Mouse (Mus musculus): Measurements from ENCODE around the gene Osgin1. TPM values are rescaled to one million over a fixed set of nuclear protein-coding genes. Genes with fewer than 3 reads are reported as not detected.

Gene Osgin1
- polyA plus RNA-seq (2012; rRNA removed) = 30.0 and 42.2 TPM in 2 replicates

DNA sequence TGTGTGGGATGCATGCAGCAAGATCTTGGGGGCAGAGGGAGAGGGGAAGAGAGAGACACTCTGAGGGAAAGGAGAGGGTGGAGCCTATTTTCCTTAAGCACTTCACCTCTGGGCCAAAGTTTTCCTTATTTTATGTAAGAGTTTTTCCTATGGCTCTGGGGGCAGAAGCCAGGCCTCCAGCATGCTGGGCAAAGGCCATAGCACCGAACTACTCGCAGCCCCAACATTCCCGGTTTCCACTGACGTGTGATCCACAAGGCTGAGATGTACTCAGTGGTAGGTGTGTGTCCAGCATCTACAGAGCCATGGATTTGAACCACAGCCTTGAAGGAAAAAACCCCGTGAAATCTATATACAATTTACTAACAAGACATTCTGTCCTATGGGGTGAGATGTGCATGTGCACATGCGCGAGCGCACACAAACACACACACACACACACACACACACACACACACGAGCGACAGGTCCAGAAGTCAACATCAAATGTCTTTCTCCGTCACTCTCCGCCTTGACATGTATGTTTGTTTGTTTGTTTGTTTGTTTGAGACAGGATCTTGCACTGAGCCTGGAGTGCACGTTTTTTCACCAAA lies at the start of gene Osgin1:
TSS of gene Osgin1 (plus strand) at position 543 of the 593 bp plus-strand sequence.

DNA sequence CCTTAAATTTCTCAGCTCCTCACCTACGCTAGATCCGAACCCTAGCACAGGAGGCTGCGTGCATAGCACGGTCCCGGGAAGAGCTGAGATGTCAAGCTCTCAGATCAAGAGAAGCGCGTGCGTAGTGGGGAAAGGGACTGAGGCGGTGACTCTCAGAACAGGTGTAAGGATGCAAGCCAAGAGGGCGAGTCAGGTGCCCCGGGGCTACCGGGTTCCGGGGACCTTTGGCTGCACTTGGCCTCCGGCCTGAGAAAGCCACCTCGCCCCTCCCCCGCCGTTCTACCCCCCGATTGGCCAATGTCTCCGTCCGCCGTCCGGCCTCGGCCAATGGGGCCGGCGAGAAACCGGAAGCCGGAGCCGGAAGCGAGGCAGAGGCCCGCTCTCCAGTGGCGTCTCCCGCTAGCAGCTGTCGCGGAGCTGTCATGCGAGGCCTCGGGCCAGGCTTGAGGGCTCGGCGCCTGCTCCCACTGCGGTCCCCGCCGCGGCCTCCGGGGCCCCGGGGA lies 39.3 kb upstream of the Osgin1 start, which contains the start of gene Mlycd:
TSS of gene Mlycd (plus strand) at position 355 of the 503 bp plus-strand sequence.

DNA sequence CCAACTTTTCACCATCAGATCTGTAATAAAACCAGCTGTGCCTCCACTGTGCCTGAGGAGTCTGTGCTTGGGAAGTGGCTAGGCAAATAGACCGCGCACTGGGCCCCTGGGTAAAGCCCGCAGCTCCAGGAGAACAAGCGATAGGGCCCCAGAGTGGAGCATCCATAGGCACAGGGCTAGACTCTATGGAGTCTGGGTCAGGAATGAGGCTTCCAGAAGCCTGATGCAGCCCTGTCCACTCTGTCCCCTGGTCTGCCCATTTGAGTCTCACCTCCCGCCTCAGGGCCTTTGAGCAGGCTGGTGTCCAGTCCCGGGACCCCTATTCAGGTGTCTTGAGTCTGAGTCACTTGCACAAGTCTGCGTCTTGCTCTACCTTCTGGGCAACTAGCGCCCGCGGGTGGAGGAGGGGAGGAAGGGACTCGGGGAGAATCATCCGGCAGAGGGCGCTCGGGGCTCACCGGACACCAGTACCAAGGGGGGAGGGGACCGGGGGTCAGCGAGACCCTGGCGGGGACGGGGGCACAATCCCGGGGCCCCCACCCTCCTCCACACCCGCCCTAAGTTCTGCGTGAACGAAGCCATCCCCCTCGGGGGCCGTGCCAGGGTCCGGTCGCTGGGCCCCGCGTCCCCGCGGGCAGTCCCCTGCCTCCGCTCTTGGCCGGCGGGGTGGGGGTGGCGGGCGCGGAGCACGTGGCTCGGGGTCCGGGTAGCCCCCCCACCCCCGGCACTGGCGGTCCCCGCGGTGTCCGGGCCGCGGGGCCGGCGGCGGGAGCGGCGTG lies 12.5 kb downstream of the Osgin1 start, which contains the start of gene Necab2:
TSS of gene Necab2 (plus strand) at position 509 of the 779 bp plus-strand sequence.

Other genes starting within 250 kb of the Osgin1 start
- 105 and 127 TPM in 2 replicates for gene Hsbp1, start 89.6 kb upstream of the Osgin1 start, polyA plus RNA-seq (2012; rRNA removed)
- 36.2 and 52.1 TPM in 2 replicates for gene Mlycd, start 39.2 kb upstream of the Osgin1 start, polyA plus RNA-seq (2012; rRNA removed)
- gene Necab2, start 12.6 kb downstream of the Osgin1 start, polyA plus RNA-seq (2012; rRNA removed) = 2.9 and 3.3 TPM in 2 replicates
- 1.3 and 2.2 TPM in 2 replicates for gene Slc38a8, start 67.6 kb downstream of the Osgin1 start, polyA plus RNA-seq (2012; rRNA removed)
- gene Mbtps1, start 124.6 kb downstream of the Osgin1 start, polyA plus RNA-seq (2012; rRNA removed) = 121 and 142 TPM in 2 replicates
- 31.8 and 33.5 TPM in 2 replicates for gene Hsdl1, start 141.1 kb downstream of the Osgin1 start, polyA plus RNA-seq (2012; rRNA removed)
- 6.9 and 7.4 TPM in 2 replicates for gene Dnaaf1, start 141.1 kb downstream of the Osgin1 start, polyA plus RNA-seq (2012; rRNA removed)
- gene Taf1c, start 171.1 kb downstream of the Osgin1 start, polyA plus RNA-seq (2012; rRNA removed) = 42.3 and 49.9 TPM in 2 replicates
- gene Adad2, start 178.6 kb downstream of the Osgin1 start, polyA plus RNA-seq (2012; rRNA removed) = 1.7 and 2.3 TPM in 2 replicates
- gene Kcng4, start 201.6 kb downstream of the Osgin1 start, polyA plus RNA-seq (2012; rRNA removed) = 2.3 and 4.2 TPM in 2 replicates
- 129 and 167 TPM in 2 replicates for gene Wfdc1, start 232.2 kb downstream of the Osgin1 start, polyA plus RNA-seq (2012; rRNA removed)